ENCODE assay signal across 8 mouse cellular contexts in the genomic region with DNA sequence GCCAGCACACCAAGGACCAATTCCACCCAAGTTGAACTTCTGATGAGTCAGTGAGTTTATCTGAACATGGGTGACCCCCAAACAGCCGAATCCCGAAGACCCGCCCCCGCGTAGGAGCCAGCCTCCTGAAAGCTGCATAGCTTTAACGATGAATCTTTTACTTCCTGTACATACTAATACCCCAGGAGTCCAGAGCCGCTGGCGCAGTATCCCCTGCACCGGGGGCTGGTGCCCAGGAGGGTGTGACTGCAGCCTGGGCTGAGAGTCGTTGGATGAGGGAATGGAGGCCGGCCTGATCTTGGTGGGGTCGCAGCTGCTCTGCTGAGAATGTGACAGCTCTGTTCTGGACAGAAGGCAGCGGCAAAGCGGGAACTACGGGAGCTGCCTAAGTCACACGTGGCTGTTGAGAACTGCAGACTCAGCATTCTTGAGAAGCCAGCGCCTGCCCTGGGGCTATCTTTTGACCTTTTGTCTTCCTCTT. TPM values are rescaled to one million over a fixed set of nuclear protein-coding genes. Genes with fewer than 3 reads are reported as not detected.
DNase-seq lines count a peak whose midpoint lies in the region; ATAC-seq and TF ChIP-seq lines count a peak whose summit lies in the region.

No protein-coding gene starts in this region.

- H3K9ac ChIP-seq in midbrain, postnatal 0 days (replicated peaks; ENCODE audit: low read length, poor library complexity, severe bottlenecking), result no peak overlapping the region

- H3K27me3 ChIP-seq in heart, embryonic 10.5 days (ENCODE audit: insufficient read depth, poor library complexity, severe bottlenecking), result peaks cover 7% of the 10 kb centered on the region; the same call in 1 of the 2 replicates
- H3K27me3 ChIP-seq in midbrain, postnatal 0 days (ENCODE audit: insufficient read depth, low read length), result no peaks in the 10 kb centered on the region

- no peak for ATAC-seq in midbrain, postnatal 0 days (ENCODE audit: low FRiP score)

- 8% methylated on average over 17 of the region's 17 CpGs for WGBS in heart, embryonic 10.5 days
- WGBS in midbrain, postnatal 0 days, result 15% methylated on average over 17 of the region's 17 CpGs

- H3K36me3 ChIP-seq in heart, embryonic 10.5 days, result no peaks in the 10 kb centered on the region
- H3K36me3 ChIP-seq in midbrain, postnatal 0 days (ENCODE audit: insufficient read depth, low read length), result no peaks in the 10 kb centered on the region

- peak overlapping the region; percentile 80 for H3K27ac ChIP-seq in heart, embryonic 10.5 days
- no peak overlapping the region for H3K27ac ChIP-seq in midbrain, postnatal 0 days (ENCODE audit: low read depth, low read length)

- DNase-seq in adrenal gland, adult (ENCODE audit: inconsistent age in 2 of 2, low spot score in 1 of 2), result peak; percentile 64 to 81
- DNase-seq in adrenal gland, adult 8-10 months, result no peak
- DNase-seq in adrenal gland, postnatal 36 days, result peak; percentile 61 to 79
- DNase-seq in heart, embryonic 10.5 days (ENCODE audit: low spot score), result no peak
- peak; percentile 67 for DNase-seq in kidney, postnatal 14 days
- peak; percentile 28 for DNase-seq in midbrain, postnatal 0 days (ENCODE audit: low spot score)
- no peak for DNase-seq in c-Kit-positive CD71-positive TER-119-positive erythroid progenitor cells, embryonic 14.5 days (ENCODE audit: low spot score)
- no peak for DNase-seq in thymus, postnatal 0 days (ENCODE audit: low spot score)

- H3K9me3 ChIP-seq in heart, embryonic 10.5 days, result no peaks in the 10 kb centered on the region
- H3K9me3 ChIP-seq in midbrain, postnatal 0 days (ENCODE audit: low read length), result no peaks in the 10 kb centered on the region

- H3K4me3 ChIP-seq in heart, embryonic 10.5 days, result peak overlapping the region; percentile 48
- no peak overlapping the region for H3K4me3 ChIP-seq in midbrain, postnatal 0 days (ENCODE audit: low read depth, low read length)

- H3K4me1 ChIP-seq in heart, embryonic 10.5 days, result peaks cover 43% of the 10 kb centered on the region
- H3K4me1 ChIP-seq in midbrain, postnatal 0 days (ENCODE audit: insufficient read depth, low read length), result no peaks in the 10 kb centered on the region

- peak overlapping the region; percentile 34; the same call in 1 of the 2 replicates for H3K4me2 ChIP-seq in midbrain, postnatal 0 days (ENCODE audit: low read depth, low read length, poor library complexity, severe bottlenecking)

- TF ChIP-seq CTCF in midbrain, postnatal 0 days (IDR thresholded peaks at IDR 0.05), result no peak

RNA-seq across cellular contexts. Expression of gene Tuba1c, which starts 28.2 kb away (rescaled TPM):
- 100 to 1,000 TPM; 207 to 347 (median 262) TPM for total RNA-seq in adrenal gland, adult 8-10 months (2022)
- total RNA-seq in adrenal gland, postnatal 36 days (2021), result 100 to 1,000 TPM; 272 to 276 TPM
- polyA plus RNA-seq in heart, embryonic 10.5 days (2016; fragmentation: Nextera tagmentation; extraction: Ambion mirVana), result 172 and 183 TPM in 2 replicates
- 18.2 and 22.6 TPM in 2 replicates for total RNA-seq in midbrain, postnatal 0 days (2014; rRNA removed)
- polyA plus RNA-seq in midbrain, postnatal 0 days (2015; fragmentation: Nextera tagmentation; extraction: Ambion mirVana), result 9.6 and 9.9 TPM in 2 replicates
- 153 and 156 TPM in 2 replicates for polyA plus RNA-seq in thymus, postnatal 0 days (2015; fragmentation: Nextera tagmentation; extraction: Ambion mirVana)

RNA-seq across cellular contexts. Expression of gene Tuba1a, which starts 48.0 kb away (rescaled TPM):
- 100 to 1,000 TPM in 3 of 4 experiments, 10 to 100 TPM in 1; 70.5 to 196 (median 116) TPM for total RNA-seq in adrenal gland, adult 8-10 months (2022)
- 100 to 1,000 TPM in 1 of 2 experiments, 10 to 100 TPM in 1; 87.9 to 123 TPM for total RNA-seq in adrenal gland, postnatal 36 days (2021)
- 1,319 and 1,394 TPM in 2 replicates for polyA plus RNA-seq in heart, embryonic 10.5 days (2016; fragmentation: Nextera tagmentation; extraction: Ambion mirVana)
- total RNA-seq in midbrain, postnatal 0 days (2014; rRNA removed), result 17,447 and 20,461 TPM in 2 replicates
- 15,641 and 16,823 TPM in 2 replicates for polyA plus RNA-seq in midbrain, postnatal 0 days (2015; fragmentation: Nextera tagmentation; extraction: Ambion mirVana)
- polyA plus RNA-seq in thymus, postnatal 0 days (2015; fragmentation: Nextera tagmentation; extraction: Ambion mirVana), result 227 and 236 TPM in 2 replicates

RNA-seq across cellular contexts. Expression of gene Gm49450, which starts 48.1 kb away (rescaled TPM):
- not detected for total RNA-seq in adrenal gland, adult 8-10 months (2022)
- not detected for total RNA-seq in adrenal gland, postnatal 36 days (2021)
- not detected in 2 replicates for polyA plus RNA-seq in heart, embryonic 10.5 days (2016; fragmentation: Nextera tagmentation; extraction: Ambion mirVana)
- 1,797 and 2,945 TPM in 2 replicates for total RNA-seq in midbrain, postnatal 0 days (2014; rRNA removed)
- polyA plus RNA-seq in midbrain, postnatal 0 days (2015; fragmentation: Nextera tagmentation; extraction: Ambion mirVana), result not detected in 2 replicates
- not detected in 2 replicates for polyA plus RNA-seq in thymus, postnatal 0 days (2015; fragmentation: Nextera tagmentation; extraction: Ambion mirVana)

RNA-seq across cellular contexts. Expression of gene Prph, which starts 53.5 kb away (rescaled TPM):
- total RNA-seq in adrenal gland, adult 8-10 months (2022), result 1 to 10 TPM in 2 of 4 experiments, under 1 TPM in 2; 0.81 to 2.2 (median 1.4) TPM
- 1 to 10 TPM; 1.3 to 3.4 TPM for total RNA-seq in adrenal gland, postnatal 36 days (2021)
- 0.36 and 1.1 TPM in 2 replicates for polyA plus RNA-seq in heart, embryonic 10.5 days (2016; fragmentation: Nextera tagmentation; extraction: Ambion mirVana)
- total RNA-seq in midbrain, postnatal 0 days (2014; rRNA removed), result 9.8 and 11.2 TPM in 2 replicates
- 8.0 and 9.1 TPM in 2 replicates for polyA plus RNA-seq in midbrain, postnatal 0 days (2015; fragmentation: Nextera tagmentation; extraction: Ambion mirVana)
- 0.99 and 1.1 TPM in 2 replicates for polyA plus RNA-seq in thymus, postnatal 0 days (2015; fragmentation: Nextera tagmentation; extraction: Ambion mirVana)

Comparison
In these comparisons a context has a peak if more than half of its experiments do, and no peak if none do; other contexts are left out.
1. DNase-seq: peak in adrenal gland, adult (2 of 2), adrenal gland, postnatal 36 days (2 of 2), kidney, postnatal 14 days (single experiment) and midbrain, postnatal 0 days (single experiment); none in adrenal gland, adult 8-10 months (single experiment), heart, embryonic 10.5 days (single experiment), c-Kit-positive CD71-positive TER-119-positive erythroid progenitor cells, embryonic 14.5 days (single experiment) and thymus, postnatal 0 days (single experiment).
2. RNA of gene Tuba1a, which starts 48.0 kb away (total RNA-seq): 17,447 to 20,461 TPM in midbrain, postnatal 0 days; 87.9 to 123 TPM in adrenal gland, postnatal 36 days and 70.5 to 196 TPM in adrenal gland, adult 8-10 months; every median in the first group is over 10 times any median in the second.
3. RNA of gene Gm49450, which starts 48.1 kb away (total RNA-seq): 1,797 to 2,945 TPM in midbrain, postnatal 0 days; not detected in adrenal gland, adult 8-10 months and not detected in adrenal gland, postnatal 36 days; every median in the first group is over 1,000 times any median in the second.